Mouse (Mus musculus): ENCODE measurements around the gene Sntb2. TPM values are rescaled to one million over a fixed set of nuclear protein-coding genes. Genes with fewer than 3 reads are reported as not detected.
"Not testable (repeated sequence)": the region's sequence is repeated elsewhere in the genome, so short reads cannot be mapped to it uniquely, and the experiment has no call there.

The Sntb2 gene
- total RNA-seq, 2 experiments from 2014 or later = 19.9 to 21.0 TPM

- intact Hi-C loops (cut with DNase I) = no loop called here
- DNase-seq = peak; percentile 17 to 27
Observed at GRCm38 (mm10) chr8:106962322-106962721, 26.8 kb downstream of the Sntb2 start.

DNA sequence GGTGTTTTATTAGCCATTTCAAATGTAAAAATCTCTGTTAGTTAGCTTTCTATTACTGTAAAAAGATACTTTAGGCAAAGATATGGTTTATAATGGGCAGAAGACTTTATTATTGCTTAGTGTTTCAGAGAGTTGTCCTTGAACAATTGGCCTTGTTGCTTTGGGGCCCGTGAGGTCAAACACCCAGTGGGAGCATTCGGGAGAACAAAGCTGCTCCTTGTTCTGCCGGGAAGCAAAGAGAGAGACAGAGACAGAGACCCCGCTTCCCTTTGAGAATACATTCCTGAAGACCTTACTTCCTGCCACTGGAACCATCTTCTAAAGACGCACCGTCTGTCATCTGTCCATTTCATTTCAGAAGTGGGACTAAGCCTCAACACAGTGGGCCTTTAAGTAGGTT lies 27.8 kb downstream of the Sntb2 start:
- no peak for DNase-seq
- intact Hi-C loops (cut with DNase I) = no loop called here

DNA sequence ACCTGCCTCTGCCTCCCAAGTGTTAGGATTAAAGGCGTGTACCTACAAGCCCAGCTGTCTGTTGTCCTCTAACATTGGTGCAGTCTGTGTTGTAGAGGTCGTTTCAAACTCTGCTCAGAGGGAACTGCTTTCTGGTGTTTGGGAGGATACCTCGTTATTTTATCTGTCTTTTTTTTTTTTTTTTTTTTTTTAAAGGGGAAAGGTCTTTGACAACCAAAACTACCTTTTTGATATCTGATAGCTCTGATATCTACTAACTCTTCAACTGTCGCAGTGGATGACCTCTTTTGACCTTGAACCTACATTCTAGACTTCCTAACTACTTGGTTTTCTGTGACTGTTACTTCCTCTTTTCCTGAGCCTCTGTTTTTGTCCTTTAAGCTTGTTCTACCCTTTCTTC lies 29.0 kb downstream of the Sntb2 start:
- no peak for DNase-seq
- intact Hi-C loops (cut with DNase I) = no loop called here

DNA sequence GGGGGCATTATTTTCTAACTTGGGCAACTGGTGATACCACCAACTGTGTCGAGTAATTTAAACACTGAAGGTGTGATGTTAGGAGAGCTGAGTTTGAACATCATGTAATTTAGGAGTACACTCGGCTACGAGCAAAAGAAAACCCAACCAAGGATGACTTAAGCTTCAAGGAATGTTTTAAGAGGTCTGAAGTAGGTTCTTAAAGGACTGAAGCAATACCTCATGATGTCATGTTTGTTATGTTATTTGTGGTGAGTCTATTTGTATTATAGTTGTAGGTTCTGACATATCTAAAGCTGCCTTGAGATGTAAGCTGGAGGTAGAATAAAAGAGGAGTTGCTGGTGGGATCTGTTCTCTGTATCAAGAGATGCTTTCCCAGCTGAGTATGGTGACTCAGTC lies 34.4 kb downstream of the Sntb2 start:
- no peak for DNase-seq
- intact Hi-C loops (cut with DNase I) = no loop called here

DNA sequence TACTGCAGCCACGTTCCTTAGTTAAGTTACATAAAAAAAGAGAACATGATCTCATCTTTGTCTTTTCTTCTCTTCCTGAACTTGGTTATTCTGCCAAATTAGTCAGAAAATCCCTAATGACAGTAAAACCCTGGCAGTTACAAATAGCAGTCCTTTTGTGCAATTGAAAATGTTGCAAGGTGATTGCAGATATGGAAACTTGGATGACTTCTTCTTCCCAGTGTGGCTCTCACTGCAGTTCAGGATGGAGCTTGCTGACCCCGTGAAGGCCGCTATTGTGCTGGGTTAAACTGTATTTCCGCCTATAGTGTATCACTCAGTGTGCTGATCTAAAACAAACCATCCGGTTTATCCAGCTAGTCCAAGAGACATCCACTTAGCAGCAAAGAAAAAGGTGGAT lies 36.4 kb downstream of the Sntb2 start:
- intact Hi-C loops (cut with DNase I) = no loop called here

DNA sequence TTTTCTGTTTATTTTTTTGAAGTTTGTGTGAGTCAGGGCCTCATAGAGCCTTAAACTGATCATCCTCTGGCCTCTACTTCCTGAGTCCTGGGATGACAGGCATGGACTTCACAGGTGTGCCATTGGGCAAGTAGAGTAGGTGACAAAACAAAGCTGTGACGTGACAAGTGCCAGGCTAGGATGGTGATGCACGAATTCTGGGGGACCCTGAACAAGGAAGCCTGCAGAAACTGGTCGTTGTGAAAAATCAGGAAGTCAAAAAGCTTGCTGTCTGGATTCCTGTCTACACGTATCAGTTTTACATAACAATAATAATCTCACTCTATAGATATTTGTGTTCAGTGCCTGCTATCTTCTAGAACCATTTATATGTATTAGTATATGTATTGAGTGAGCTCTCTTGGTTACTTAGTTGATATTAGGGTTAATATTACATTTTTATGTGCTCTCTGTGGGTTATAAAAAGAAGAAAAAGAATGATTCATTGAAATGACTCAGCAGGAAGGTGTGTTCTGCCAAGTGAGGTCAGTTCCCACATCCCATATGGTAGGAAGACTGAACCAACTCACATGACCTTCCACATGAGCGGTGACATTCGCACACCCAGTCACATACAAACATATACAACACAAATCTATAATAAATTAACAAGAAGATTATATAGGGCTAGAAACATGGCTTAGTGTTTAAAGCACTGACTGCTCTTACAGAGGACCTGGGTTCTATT lies 37.2 kb downstream of the Sntb2 start:
- intact Hi-C loops (cut with DNase I) = no loop called here
- no peak for DNase-seq

More for the DNA sequence above, 36.4 kb downstream of the Sntb2 start:
- DNase-seq = peak; percentile 27 to 31

DNA sequence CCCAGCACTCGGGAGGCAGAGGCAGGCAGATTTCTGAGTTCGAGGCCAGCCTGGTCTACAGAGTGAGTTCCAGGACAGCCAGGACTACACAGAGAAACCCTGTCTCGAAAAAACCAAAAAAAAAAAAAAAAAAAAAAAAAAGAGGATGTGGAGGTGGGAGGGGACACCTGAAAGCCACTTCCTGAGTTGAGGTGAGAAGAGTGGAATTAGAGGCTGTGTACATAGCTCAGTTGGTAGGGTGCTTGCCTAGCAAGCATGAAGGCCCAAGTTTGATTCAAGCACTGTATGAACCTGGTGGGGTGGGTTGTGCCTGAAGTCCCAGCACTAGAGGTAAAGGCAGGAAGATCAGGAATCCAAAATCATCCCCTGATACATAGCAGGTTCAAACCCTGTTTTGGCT lies 38.0 kb downstream of the Sntb2 start:
- intact Hi-C loops (cut with DNase I); DNase-seq: not testable (repeated sequence)

- DNase-seq = no peak
- intact Hi-C loops (cut with DNase I) = loop anchor here (5.0 kb wide), 1 partner anchor 37 kb away; the partner anchor contains the start of gene Sntb2
Observed at GRCm38 (mm10) chr8:106974754-106975153, 39.2 kb downstream of the Sntb2 start.

DNA sequence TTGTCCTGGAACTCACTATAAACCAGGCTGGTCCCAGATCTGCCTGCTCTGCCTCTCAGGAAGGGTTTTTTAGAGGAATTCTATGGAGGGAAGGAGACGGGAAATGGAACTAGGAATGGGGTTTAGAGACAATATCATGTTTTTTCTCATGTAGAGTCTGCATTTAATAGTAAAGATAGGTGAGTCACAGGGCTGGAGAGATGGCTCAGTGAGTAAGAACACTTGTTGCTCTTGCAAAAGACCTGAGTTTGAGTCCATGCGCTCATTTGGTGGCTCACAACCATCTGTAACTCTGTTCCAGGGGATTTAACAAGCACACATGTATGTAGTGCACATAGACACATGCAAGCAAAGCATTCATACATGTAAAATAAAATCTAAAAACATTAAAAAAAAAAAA lies 40.2 kb downstream of the Sntb2 start:
- intact Hi-C loops (cut with DNase I) = loop anchor here (5.0 kb wide), 1 partner anchor 38 kb away; the partner anchor contains the start of gene Sntb2
- no peak for DNase-seq

- DNase-seq = no peak
- intact Hi-C loops (cut with DNase I) = loop anchor here (5.0 kb wide), 1 partner anchor 39 kb away; the partner anchor contains the start of gene Sntb2
Observed at GRCm38 (mm10) chr8:106976436-106976835, 40.9 kb downstream of the Sntb2 start.

GRCm38 (mm10) chr8:106978755-106979251 lies 43.3 kb downstream of the Sntb2 start:
- intact Hi-C loops (cut with DNase I) = loop anchor here (5.0 kb wide), 1 partner anchor 42 kb away; the partner anchor contains the start of gene Sntb2
- DNase-seq = peak in 1 of 2 experiments; percentile 35

DNA sequence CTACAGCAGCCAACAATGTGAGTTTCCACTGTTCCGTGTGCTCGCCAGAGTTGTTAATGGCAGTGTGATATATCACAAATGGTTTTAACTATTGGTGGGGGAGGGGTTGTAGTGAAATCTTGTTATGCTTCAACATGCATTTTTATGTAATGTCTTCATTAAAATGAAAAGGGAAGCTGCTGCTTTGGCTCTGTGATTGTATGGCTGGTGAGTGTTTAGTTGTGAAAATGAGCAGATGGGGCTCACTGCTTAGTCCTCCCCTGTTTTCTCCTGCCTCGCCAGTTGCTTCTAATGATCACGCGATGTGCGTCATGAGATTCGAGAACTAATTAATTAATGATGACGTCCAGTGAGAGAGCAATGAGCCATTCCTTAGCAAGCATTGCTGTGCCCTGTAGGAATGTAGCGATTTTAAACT lies 49.9 kb downstream of the Sntb2 start:
- intact Hi-C loops (cut with DNase I) = no loop called here
- DNase-seq = no peak

DNA sequence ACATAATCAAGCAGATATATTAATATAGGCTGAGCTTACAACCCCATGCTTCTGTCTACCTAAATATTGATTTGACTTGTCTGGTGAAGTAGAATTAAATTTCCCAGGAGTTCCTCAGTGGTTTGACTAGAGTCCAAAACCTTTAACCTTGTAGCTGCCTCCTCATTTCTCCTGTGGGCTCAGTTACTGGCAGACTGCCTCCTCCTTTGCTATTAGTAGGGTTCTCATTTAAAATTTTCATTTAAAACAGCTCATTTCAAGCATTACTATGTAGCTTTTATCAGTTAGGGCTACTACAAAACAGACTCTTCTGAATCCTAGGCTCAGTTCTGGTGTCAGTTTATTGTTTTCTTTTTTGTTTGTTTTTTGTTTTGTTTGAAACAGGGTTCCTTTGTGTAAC lies 50.4 kb downstream of the Sntb2 start:
- DNase-seq = no peak
- intact Hi-C loops (cut with DNase I) = no loop called here

GRCm38 (mm10) chr8:106987557-106987956 lies 52.0 kb downstream of the Sntb2 start:
- no peak for DNase-seq
- intact Hi-C loops (cut with DNase I) = no loop called here

DNA sequence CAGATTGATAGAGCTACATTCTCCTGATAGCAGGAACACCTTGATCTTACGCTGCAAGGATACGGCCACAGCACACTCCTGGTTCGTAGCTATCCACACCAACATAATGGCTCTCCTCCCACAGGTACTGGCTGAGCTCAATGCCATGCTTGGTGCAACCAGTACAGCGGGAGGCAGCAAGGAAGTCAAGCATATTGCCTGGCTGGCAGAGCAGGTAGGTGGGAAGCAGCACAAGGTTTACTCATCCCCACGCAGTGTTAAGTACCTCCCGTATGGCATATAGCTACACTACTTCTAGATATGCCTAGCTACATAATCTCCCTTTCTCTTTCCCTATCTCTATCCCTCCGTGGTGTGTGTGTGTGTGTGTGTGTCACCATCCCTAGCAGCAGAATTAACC lies 55.8 kb downstream of the Sntb2 start:
- intact Hi-C loops (cut with DNase I) = no loop called here
- DNase-seq = no peak

DNA sequence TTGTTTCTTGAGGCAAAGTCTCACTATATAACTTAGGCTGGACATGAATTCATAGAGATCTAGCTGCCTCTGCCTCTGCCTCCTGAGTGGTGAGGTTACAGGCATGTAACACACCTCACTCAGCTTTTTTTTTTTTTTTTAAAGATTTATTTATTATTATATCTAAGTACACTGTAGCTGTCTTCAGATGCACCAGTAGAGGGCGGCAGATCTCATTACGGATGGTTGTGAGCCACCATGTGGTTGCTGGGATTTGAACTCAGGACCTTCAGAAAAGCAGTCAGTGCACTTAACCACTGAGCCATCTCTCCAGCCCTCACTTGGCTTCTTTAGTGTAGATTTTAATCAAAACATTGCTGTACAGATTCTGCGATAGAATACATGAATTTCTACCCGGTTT lies 60.8 kb downstream of the Sntb2 start:
- DNase-seq; intact Hi-C loops (cut with DNase I): not testable (repeated sequence)

DNA sequence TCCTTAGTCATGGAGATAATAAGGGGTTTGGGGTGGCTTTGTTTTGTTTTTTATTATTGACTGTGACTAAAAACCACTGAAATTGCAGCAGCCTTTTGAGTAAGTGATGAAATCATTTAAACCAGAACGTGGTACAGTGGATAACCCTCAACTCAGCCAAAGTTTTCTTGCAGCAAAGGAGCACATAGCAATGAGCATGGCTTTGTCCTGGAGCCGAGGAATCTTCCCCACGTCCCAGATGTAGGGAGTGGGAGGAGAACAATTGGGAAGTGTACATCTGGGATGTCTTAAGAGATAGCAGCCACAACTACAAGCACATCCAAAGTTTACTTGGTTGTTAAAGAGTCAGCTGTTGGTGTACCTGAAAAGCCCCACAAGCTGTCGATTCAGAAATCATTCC lies 61.9 kb downstream of the Sntb2 start:
- no peak for DNase-seq
- intact Hi-C loops (cut with DNase I) = no loop called here

- DNase-seq = peak; percentile 66 to 67
Observed at GRCm38 (mm10) chr8:106999068-106999467, 63.5 kb downstream of the Sntb2 start.

DNA sequence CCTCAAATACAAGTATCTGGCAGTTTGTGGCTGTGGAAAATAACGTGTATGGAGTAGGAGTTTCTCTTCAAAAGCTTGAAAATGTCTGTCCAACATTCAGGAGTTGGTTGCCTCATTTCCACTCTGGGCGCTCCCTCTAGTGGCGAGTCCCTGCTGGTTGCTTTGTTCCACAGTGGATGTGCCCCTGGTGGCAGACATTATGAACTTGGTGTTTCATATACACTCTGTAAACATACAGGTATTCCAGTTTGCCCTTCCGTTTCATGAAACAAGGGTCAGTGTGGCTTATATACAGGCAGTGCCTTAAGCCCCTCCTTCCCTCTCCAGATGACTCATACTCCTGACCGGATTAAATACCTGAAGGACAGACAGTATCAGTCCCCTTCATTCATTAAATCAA lies 67.0 kb downstream of the Sntb2 start:
- intact Hi-C loops (cut with DNase I) = loop anchor here (2.0 to 5.0 kb wide), 3 partner anchors 72 to 310 kb away; no protein-coding TSS in a partner anchor
- DNase-seq = peak; percentile 90 to 94

More at GRCm38 (mm10) chr8:106999068-106999467, 63.5 kb downstream of the Sntb2 start:
- intact Hi-C loops (cut with DNase I) = no loop called here

DNA sequence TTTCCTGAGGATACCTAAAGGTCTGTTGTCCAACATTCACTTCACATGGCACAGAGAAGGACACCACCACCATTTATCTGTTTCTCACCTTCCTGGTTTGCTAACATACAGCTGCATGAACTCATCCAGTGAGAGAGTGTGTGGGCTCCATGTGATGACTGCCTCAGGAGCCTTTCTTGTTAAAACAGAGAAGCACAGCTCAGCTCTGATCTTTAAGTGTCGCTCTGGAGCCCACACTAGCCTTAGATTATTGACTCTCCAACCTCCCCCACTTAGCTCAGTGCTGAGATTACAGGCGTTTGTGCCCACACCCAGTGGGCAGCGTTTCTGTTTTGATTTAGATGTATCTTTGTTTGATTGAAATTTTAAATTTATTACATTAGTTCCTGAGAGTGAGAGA lies 72.2 kb downstream of the Sntb2 start:
- no peak for DNase-seq
- intact Hi-C loops (cut with DNase I) = no loop called here

DNA sequence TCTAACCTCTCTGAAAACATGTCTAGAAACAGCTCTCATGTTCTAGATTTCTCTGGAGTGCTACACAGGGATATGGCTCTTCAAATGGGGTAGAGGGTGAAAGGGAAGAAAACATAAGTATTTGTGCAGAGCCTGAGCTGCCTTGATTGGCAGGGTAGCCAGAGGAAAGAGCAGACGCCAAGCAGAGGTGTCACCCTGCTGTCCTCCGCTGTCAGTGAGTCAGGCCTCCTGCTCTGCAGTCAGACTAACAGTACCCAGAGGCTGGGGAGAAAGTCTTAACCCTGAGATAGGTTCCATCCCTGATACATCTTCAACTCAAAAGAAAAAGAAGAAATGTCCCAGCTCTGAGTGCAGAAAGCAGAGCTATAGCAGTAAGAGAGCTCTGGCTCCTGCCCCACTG lies 77.1 kb downstream of the Sntb2 start:
- intact Hi-C loops (cut with DNase I) = no loop called here

GRCm38 (mm10) chr8:107014915-107015314 lies 79.4 kb downstream of the Sntb2 start:
- no peak for DNase-seq
- intact Hi-C loops (cut with DNase I) = no loop called here

More for the DNA sequence above, 77.1 kb downstream of the Sntb2 start:
- DNase-seq = no peak
